Mouse (Mus musculus) G1E (cell line): Measurements from ENCODE around the gene Sec63.

Source experiments
- CTCF ChIP-seq: IDR thresholded peaks from 2 replicates; pipeline ENCODE4 v1.5.1; 2012; ENCODE audit warnings: low read depth, low read length, inconsistent platforms, mixed read lengths
- GATA2 ChIP-seq: IDR thresholded peaks from 2 replicates; pipeline ENCODE4 v1.6.1; 2012; ENCODE audit warnings: low read depth, low read length, inconsistent platforms, borderline replicate concordance

DNA sequence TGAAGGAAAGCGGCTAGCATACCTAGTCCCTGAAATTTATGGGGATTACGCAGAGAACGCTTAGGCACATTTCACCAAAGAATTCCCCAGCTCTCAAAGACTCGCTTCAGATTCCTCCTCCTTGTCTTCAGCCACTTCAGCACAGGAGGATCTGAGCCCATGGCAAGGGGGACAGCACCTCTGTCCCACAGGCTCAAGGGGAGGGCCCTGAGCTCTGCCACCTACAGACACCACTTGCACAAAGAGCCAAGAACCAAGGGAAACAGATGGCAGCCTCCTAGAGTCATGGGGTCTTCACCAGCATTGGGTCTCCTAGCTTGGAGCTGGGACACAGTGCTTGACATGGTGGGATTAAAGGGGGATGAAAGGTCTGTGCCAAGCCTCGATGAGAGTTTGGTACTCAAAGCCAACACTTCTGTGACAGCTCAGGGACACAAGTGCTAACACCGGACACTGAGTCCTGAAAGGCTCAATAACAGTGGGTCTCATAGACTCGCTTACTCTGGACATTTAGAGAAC lies 111.8 kb downstream of the Sec63 start:
- TF ChIP-seq CTCF (no peak), GATA2 (no peak)
